Mouse (Mus musculus) kidney, postnatal 0 days (tissue): ENCODE measurements around the gene Eng. TPM values are rescaled to one million over a fixed set of nuclear protein-coding genes. Genes with fewer than 3 reads are reported as not detected.

Source experiments
- ATAC-seq: fragments of 200-750 bp; cut with Nextera tagmentation; replicated peaks from 2 replicates; pipeline ENCODE4 v1.8.0; 2017; ENCODE audit warnings: low read depth, moderate number of reproducible peaks, moderate TSS enrichment, moderate library complexity; ENCODE audit not compliant: low FRiP score
- DNase-seq: peaks from one replicate; pipeline ENCODE4 v3.0.0-alpha.2; 2016; ENCODE audit warnings: low spot score
- H3K27ac ChIP-seq: fragments of 300-500 bp; sonication (generic); 2 replicates; pipeline ENCODE4 v1.5.1; 2014; ENCODE audit warnings: mild to moderate bottlenecking
- H3K27me3 ChIP-seq: fragments of 300-500 bp; sonication (generic); 2 replicates; pipeline ENCODE4 v1.6.1; 2014; ENCODE audit warnings: low read length, mixed read lengths; ENCODE audit not compliant: insufficient read depth
- H3K36me3 ChIP-seq: fragments of 300-500 bp; sonication (generic); 2 replicates; pipeline ENCODE4 v1.6.1; 2014; ENCODE audit warnings: low read length, mixed read lengths; ENCODE audit not compliant: insufficient read depth
- H3K4me1 ChIP-seq: fragments of 300-500 bp; sonication (generic); replicated peaks from 2 replicates; pipeline ENCODE4 v1.6.1; 2014; ENCODE audit warnings: antibody characterized with exemption, low read length, mixed read lengths; ENCODE audit not compliant: insufficient read depth
- H3K4me2 ChIP-seq: fragments of 300-500 bp; sonication (generic); 2 replicates; pipeline ENCODE4 v1.6.1; 2014; ENCODE audit warnings: mild to moderate bottlenecking, low read length, moderate library complexity, mixed read lengths
- H3K4me3 ChIP-seq: fragments of 300-500 bp; sonication (generic); replicated peaks from 2 replicates; pipeline ENCODE4 v1.5.1; 2014; ENCODE audit warnings: low read depth, low read length
- H3K9ac ChIP-seq: fragments of 300-500 bp; sonication (generic); 2 replicates; pipeline ENCODE4 v1.6.1; 2014; ENCODE audit warnings: low read depth, low read length
- H3K9me3 ChIP-seq: fragments of 300-500 bp; sonication (generic); replicated peaks from 2 replicates; pipeline ENCODE4 v1.6.1; 2016; ENCODE audit warnings: low read length, inconsistent platforms, mixed read lengths
- CTCF ChIP-seq: IDR thresholded peaks from 2 replicates; pipeline ENCODE4 v1.5.1; 2016; ENCODE audit warnings: antibody characterized with exemption, low read depth, mild to moderate bottlenecking, moderate library complexity
- WGBS: fragments of 180-500 bp; shearing (Covaris S2); extraction: QIAGEN DNeasy Blood & Tissue Kit; methylation state at CpG from one replicate; pipeline ENCODE4 v1.1.7; 2014; 5-methylcytosine and 5-hydroxymethylcytosine counted together
- polyA plus RNA-seq: library from polyadenylated mRNA; unstranded; fragments of >200 nt; fragmentation: Nextera tagmentation; extraction: Ambion mirVana; gene quantifications from 2 replicates; pipeline ENCODE4 v1.2.1, GENCODE M21; 2015

Eng gene
- polyA plus RNA-seq, 1 experiment from 2014 or later: 71.6 TPM

- H3K9me3 ChIP-seq: no peaks in the 10 kb centered on the region
- ATAC-seq: no peak
- H3K4me2 ChIP-seq: no peak overlapping the region
- no peaks in the 10 kb centered on the region for H3K27me3 ChIP-seq
- H3K27ac ChIP-seq: 0 out of 2 replicates have a peak overlapping the region, but pooled peaks have one; percentile 27
- no peak overlapping the region for H3K9ac ChIP-seq
- H3K36me3 ChIP-seq: no peaks in the 10 kb centered on the region
- peak; percentile 56 for TF ChIP-seq CTCF
- peaks cover 7% of the 10 kb centered on the region for H3K4me1 ChIP-seq
- no peak overlapping the region for H3K4me3 ChIP-seq
- DNase-seq: no peak
- WGBS: 48% methylated on average over 8 of the region's 8 CpGs
These were observed 44.9 kb upstream of the Eng start for GRCm38 (mm10) chr2:32601417-32602065.

GRCm38 (mm10) chr2:32602600-32603054 lies 43.8 kb upstream of the Eng start:
- under 1% methylated on average over 11 of the region's 11 CpGs for WGBS
- Histone ChIP-seq H3K27ac (peak overlapping the region; percentile 27; the same call in 1 of the 2 replicates), H3K4me3 (peak overlapping the region; percentile 15), H3K36me3 (no peaks in the 10 kb centered on the region), H3K4me1 (peaks cover 7% of the 10 kb centered on the region), H3K9me3 (no peaks in the 10 kb centered on the region), H3K9ac (peak overlapping the region; percentile 18; the same call in 1 of the 2 replicates), H3K4me2 (peak overlapping the region; percentile 51), H3K27me3 (no peaks in the 10 kb centered on the region)
- ATAC-seq: peak; percentile 44; the same call in 1 of the 2 replicates
- peak; percentile 94 for TF ChIP-seq CTCF
- DNase-seq: peak; percentile 90

GRCm38 (mm10) chr2:32604631-32605030 lies 41.8 kb upstream of the Eng start:
- H3K36me3 ChIP-seq: no peaks in the 10 kb centered on the region
- H3K9me3 ChIP-seq: no peaks in the 10 kb centered on the region
- no peak for ATAC-seq
- H3K4me3 ChIP-seq: no peak overlapping the region
- no peak overlapping the region for H3K4me2 ChIP-seq
- no peak for TF ChIP-seq CTCF
- H3K4me1 ChIP-seq: peaks cover 7% of the 10 kb centered on the region
- H3K27me3 ChIP-seq: no peaks in the 10 kb centered on the region
- no peak overlapping the region for H3K9ac ChIP-seq
- H3K27ac ChIP-seq: no peak overlapping the region
- DNase-seq: no peak
- 42% methylated on average over 10 of the region's 10 CpGs for WGBS

GRCm38 (mm10) chr2:32606161-32607142 lies 39.9 kb upstream of the Eng start:
- peak overlapping the region; percentile 10; the same call in 1 of the 2 replicates for H3K27ac ChIP-seq
- WGBS: 13% methylated on average over 46 of the region's 55 CpGs
- H3K9ac ChIP-seq: peak overlapping the region; percentile 66
- DNase-seq (peak; percentile 88), ATAC-seq (peak; percentile 64)
- peaks cover 11% of the 10 kb centered on the region for H3K4me1 ChIP-seq
- H3K4me3 ChIP-seq: peak overlapping the region; percentile 61
- no peaks in the 10 kb centered on the region for H3K27me3 ChIP-seq
- H3K36me3 ChIP-seq: no peaks in the 10 kb centered on the region
- peak; percentile 80 for TF ChIP-seq CTCF
- peak overlapping the region; percentile 81 for H3K4me2 ChIP-seq
- H3K9me3 ChIP-seq: no peaks in the 10 kb centered on the region

- H3K27ac ChIP-seq: peak overlapping the region; percentile 10; the same call in 1 of the 2 replicates
- H3K36me3 ChIP-seq: no peaks in the 10 kb centered on the region
- peak overlapping the region; percentile 66 for H3K9ac ChIP-seq
- peaks cover 5% of the 10 kb centered on the region; the same call in 1 of the 2 replicates for H3K4me1 ChIP-seq
- no peak for ATAC-seq
- peak overlapping the region; percentile 81 for H3K4me2 ChIP-seq
- H3K27me3 ChIP-seq: no peaks in the 10 kb centered on the region
- TF ChIP-seq CTCF: no peak
- 3% methylated on average over 34 of the region's 34 CpGs for WGBS
- DNase-seq: peak; percentile 60
- peak overlapping the region; percentile 61 for H3K4me3 ChIP-seq
- no peaks in the 10 kb centered on the region for H3K9me3 ChIP-seq
These were observed 39.0 kb upstream of the Eng start for GRCm38 (mm10) chr2:32607262-32607947.
